In the genomic region with DNA sequence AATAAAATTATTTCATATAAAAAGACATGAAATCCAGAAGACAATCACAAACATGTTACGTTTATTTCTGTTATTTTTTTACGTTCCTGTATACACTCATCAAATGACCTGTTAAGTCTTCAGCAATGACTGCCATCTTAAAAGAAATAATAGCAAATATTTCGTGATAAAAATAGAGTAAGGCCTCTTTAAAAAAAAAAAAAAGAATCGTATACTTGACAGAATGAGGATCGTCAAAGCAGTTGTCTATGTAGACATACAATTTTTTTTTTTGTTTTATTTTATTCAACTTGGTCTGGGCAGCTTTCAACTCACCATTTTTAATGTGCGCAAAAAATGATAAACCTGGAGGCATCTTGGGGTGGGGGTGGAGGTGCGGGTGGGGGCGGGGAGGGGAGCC, we compare ENCODE assay signal across 9 mouse cellular contexts. TPM values are rescaled to one million over a fixed set of nuclear protein-coding genes. Genes with fewer than 3 reads are reported as not detected.
DNase-seq lines count a peak whose midpoint lies in the region; ATAC-seq and TF ChIP-seq lines count a peak whose summit lies in the region.
"Had no signal": no experiment of that assay in that cellular context is flagged by ENCODE, and none has a peak within 500 bp of the region (broad histone marks: within the 10 kb centered on the region; RNA-seq: fewer than 3 reads in every experiment).

No protein-coding gene starts in this region.

- WGBS in heart, embryonic 11.5 days (ENCODE audit: insufficient replicate concordance), result 22% methylated on average over 8 of the region's 8 CpGs
- 26% methylated on average over 8 of the region's 8 CpGs for WGBS in forebrain, embryonic 12.5 days
- 20% methylated on average over 8 of the region's 8 CpGs for WGBS in liver, embryonic 13.5 days (ENCODE audit: insufficient replicate concordance)

- no peak for DNase-seq in heart, postnatal 14 days
- DNase-seq in liver, embryonic 13.5 days, result no peak
- no peak for DNase-seq in cerebellum, adult 18-20 months
- DNase-seq in urinary bladder, postnatal 36 days (ENCODE audit: low spot score in 2 of 2), result no peak
- no peak for DNase-seq in frontal cortex, postnatal 25 days (ENCODE audit: low spot score in 2 of 2)
- DNase-seq: embryo, embryonic 11 days had no signal

- no peak for ATAC-seq in heart, embryonic 11.5 days (replicated peaks; ENCODE audit: insufficient number of reproducible peaks, low FRiP score, low TSS enrichment)
- ATAC-seq in forebrain, embryonic 12.5 days (ENCODE audit: low FRiP score), result no peak
- no peak for ATAC-seq in liver, embryonic 13.5 days (ENCODE audit: low read depth)

- peak overlapping the region; percentile 90 for H3ac ChIP-seq in C2C12 (ENCODE audit: control insufficient read depth, insufficient read length, low read depth)

- H3K4me2 ChIP-seq in heart, embryonic 11.5 days, result peak overlapping the region; percentile 59
- peak overlapping the region; percentile 59 for H3K4me2 ChIP-seq in forebrain, embryonic 12.5 days
- peak overlapping the region; percentile 83 for H3K4me2 ChIP-seq in liver, embryonic 13.5 days

- peak overlapping the region; percentile 88 for H3K4me3 ChIP-seq in heart, embryonic 11.5 days (ENCODE audit: low read depth, low read length)
- peak overlapping the region; percentile 63 for H3K4me3 ChIP-seq in C2C12 (ENCODE audit: insufficient read depth, poor library complexity, severe bottlenecking)
- H3K4me3 ChIP-seq in forebrain, embryonic 12.5 days (replicated peaks), result peak overlapping the region; percentile 93
- H3K4me3 ChIP-seq in liver, embryonic 13.5 days (replicated peaks), result peak overlapping the region; percentile 98

- H3K27me3 ChIP-seq in heart, embryonic 11.5 days (ENCODE audit: control insufficient read depth, insufficient read depth, low read length), result no peaks in the 10 kb centered on the region
- no peaks in the 10 kb centered on the region for H3K27me3 ChIP-seq in C2C12 (ENCODE audit: control insufficient read depth, insufficient read depth, insufficient read length)
- H3K27me3 ChIP-seq in forebrain, embryonic 12.5 days, result no peaks in the 10 kb centered on the region
- no peaks in the 10 kb centered on the region for H3K27me3 ChIP-seq in liver, embryonic 13.5 days

- H3K4me1 ChIP-seq in heart, embryonic 11.5 days (ENCODE audit: control insufficient read depth, insufficient read depth, low read length), result no peaks in the 10 kb centered on the region
- H3K4me1 ChIP-seq in forebrain, embryonic 12.5 days, result peaks cover 12% of the 10 kb centered on the region
- peaks cover 17% of the 10 kb centered on the region for H3K4me1 ChIP-seq in liver, embryonic 13.5 days (replicated peaks)

- no peak for TF ChIP-seq CTCF in C2C12 (IDR thresholded peaks at IDR 0.05; ENCODE audit: control insufficient read depth, insufficient read depth, insufficient read length)

- peaks cover 37% of the 10 kb centered on the region for H3K79me3 ChIP-seq in C2C12 (ENCODE audit: low read depth)

- H3K9ac ChIP-seq in heart, embryonic 11.5 days (ENCODE audit: low read depth, low read length), result peak overlapping the region; percentile 95
- H3K9ac ChIP-seq in forebrain, embryonic 12.5 days, result peak overlapping the region; percentile 96
- H3K9ac ChIP-seq in liver, embryonic 13.5 days, result peak overlapping the region; percentile 97

- no peaks in the 10 kb centered on the region for H3K36me3 ChIP-seq in heart, embryonic 11.5 days (ENCODE audit: control insufficient read depth, insufficient read depth, low read length)
- H3K36me3 ChIP-seq in C2C12 (ENCODE audit: control insufficient read depth, insufficient read depth), result peaks cover 5% of the 10 kb centered on the region
- H3K36me3 ChIP-seq in forebrain, embryonic 12.5 days (replicated peaks), result no peaks in the 10 kb centered on the region
- no peaks in the 10 kb centered on the region for H3K36me3 ChIP-seq in liver, embryonic 13.5 days

- peak overlapping the region; percentile 98 for H3K27ac ChIP-seq in heart, embryonic 11.5 days (ENCODE audit: low read depth, low read length)
- H3K27ac ChIP-seq in forebrain, embryonic 12.5 days, result peak overlapping the region; percentile 98
- peak overlapping the region; percentile 97 for H3K27ac ChIP-seq in liver, embryonic 13.5 days

- intact Hi-C loops in heart, postnatal 14 days (cut with DNase I), result loop anchor here (5.0 to 10.0 kb wide), 2 partner anchors 274 to 469 kb away; a partner anchor contains a TSS

- no peaks in the 10 kb centered on the region for H3K9me3 ChIP-seq in heart, embryonic 11.5 days (replicated peaks; ENCODE audit: control insufficient read depth, low read length)
- no peaks in the 10 kb centered on the region for H3K9me3 ChIP-seq in forebrain, embryonic 12.5 days
- H3K9me3 ChIP-seq in liver, embryonic 13.5 days (replicated peaks), result no peaks in the 10 kb centered on the region

- H3K79me2 ChIP-seq in C2C12 (ENCODE audit: control insufficient read depth, insufficient read depth), result peaks cover 55% of the 10 kb centered on the region

TF ChIP-seq in C2C12, 6 proteins besides CTCF, POLR2A, EP300 and RAD21:
- TF ChIP-seq MYOG (IDR thresholded peaks at IDR 0.05; ENCODE audit: control insufficient read depth, extremely low read depth, insufficient read length) (no peak), CEBPB (IDR thresholded peaks at IDR 0.05; ENCODE audit: low read depth) (no peak), USF1 (IDR thresholded peaks at IDR 0.05; ENCODE audit: low read depth) (no peak), MAX (IDR thresholded peaks at IDR 0.05) (no peak), FOSL1 (IDR thresholded peaks at IDR 0.05; ENCODE audit: insufficient read depth, low read length, poor library complexity, severe bottlenecking) (no peak), MYOD1 (IDR thresholded peaks at IDR 0.05; ENCODE audit: control insufficient read depth, insufficient read length, low read depth) (no peak)

RNA-seq across cellular contexts. Expression of a gene that starts 0.8 kb away (rescaled TPM):
- 69.2 and 92.2 TPM in 2 replicates for polyA plus RNA-seq in heart, embryonic 11.5 days (2014; fragmentation: Nextera tagmentation; extraction: Ambion mirVana)
- total RNA-seq in heart, postnatal 14 days (2021), result 100 to 1,000 TPM; 110 to 118 TPM
- 16.2 TPM for polyA plus RNA-seq in C2C12 (2012; fragmentation: generic; extraction: Trizol)
- polyA plus RNA-seq in forebrain, embryonic 12.5 days (2016; fragmentation: Nextera tagmentation; extraction: Ambion mirVana), result 84.2 and 87.0 TPM in 2 replicates
- polyA plus RNA-seq in liver, embryonic 13.5 days (2015; fragmentation: Nextera tagmentation; extraction: Ambion mirVana), result 16.7 and 20.2 TPM in 2 replicates
